Mouse (Mus musculus): Measurements from ENCODE around the gene Ubxn4.
"Not testable (repeated sequence)": the region's sequence is repeated elsewhere in the genome, so short reads cannot be mapped to it uniquely, and the experiment has no call there.

Gene Ubxn4

GRCm38 (mm10) chr1:128243627-128243995 is at the start of gene Ubxn4:
Gene Ubxn4 (plus strand): TSS chr1:128243964.
- no peak for DNase-seq

- DNase-seq: peak in 1 of 2 experiments; percentile 8
These were observed 49.8 kb upstream of the Ubxn4 start for GRCm38 (mm10) chr1:128194011-128194410.

GRCm38 (mm10) chr1:128197353-128197752 is 46.4 kb upstream of the Ubxn4 start:
- no peak for DNase-seq

- DNase-seq: no peak
These were observed 30.5 kb upstream of the Ubxn4 start for GRCm38 (mm10) chr1:128213261-128213660.

DNA sequence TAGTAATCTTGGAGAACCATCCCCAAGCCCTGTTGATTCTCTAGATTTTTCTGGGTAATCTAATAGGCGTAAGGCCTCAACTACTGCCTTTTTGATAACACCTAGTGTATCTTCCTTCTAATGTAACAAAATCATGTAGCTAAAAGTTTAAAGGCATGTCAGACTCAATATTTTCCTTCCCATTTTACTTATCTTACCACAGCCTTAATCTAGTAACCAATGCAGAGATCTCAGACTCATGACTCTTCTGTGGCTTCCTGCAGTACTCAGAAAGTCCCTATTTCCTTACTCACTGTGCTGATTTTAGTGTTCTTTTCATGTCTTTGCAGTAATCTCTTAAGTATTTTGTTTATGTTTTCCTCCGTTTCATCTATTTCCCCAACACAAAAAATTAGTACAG is 21.9 kb upstream of the Ubxn4 start:
- DNase-seq: no peak

GRCm38 (mm10) chr1:128223304-128223703 is 20.5 kb upstream of the Ubxn4 start:
- DNase-seq: no peak

DNA sequence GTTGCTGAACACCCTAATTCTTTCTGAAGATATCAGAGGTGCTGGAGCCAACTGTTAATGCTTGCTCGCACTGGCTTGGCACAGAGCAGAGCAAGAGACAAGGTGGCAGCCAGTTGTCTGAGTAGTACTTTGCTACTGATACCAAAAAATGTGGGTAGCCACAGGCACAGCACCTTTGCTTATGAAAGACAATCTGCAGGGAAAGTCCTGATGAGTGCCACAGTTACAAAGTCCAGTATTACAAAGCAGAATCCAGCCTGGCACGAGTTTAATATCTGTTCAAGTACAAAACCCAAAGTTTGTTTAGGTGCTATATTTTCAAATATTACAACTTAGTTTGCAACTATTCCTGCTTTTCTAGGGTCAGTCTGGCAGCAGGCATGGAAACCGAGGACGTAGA is 8.6 kb upstream of the Ubxn4 start:
- DNase-seq: no peak

DNA sequence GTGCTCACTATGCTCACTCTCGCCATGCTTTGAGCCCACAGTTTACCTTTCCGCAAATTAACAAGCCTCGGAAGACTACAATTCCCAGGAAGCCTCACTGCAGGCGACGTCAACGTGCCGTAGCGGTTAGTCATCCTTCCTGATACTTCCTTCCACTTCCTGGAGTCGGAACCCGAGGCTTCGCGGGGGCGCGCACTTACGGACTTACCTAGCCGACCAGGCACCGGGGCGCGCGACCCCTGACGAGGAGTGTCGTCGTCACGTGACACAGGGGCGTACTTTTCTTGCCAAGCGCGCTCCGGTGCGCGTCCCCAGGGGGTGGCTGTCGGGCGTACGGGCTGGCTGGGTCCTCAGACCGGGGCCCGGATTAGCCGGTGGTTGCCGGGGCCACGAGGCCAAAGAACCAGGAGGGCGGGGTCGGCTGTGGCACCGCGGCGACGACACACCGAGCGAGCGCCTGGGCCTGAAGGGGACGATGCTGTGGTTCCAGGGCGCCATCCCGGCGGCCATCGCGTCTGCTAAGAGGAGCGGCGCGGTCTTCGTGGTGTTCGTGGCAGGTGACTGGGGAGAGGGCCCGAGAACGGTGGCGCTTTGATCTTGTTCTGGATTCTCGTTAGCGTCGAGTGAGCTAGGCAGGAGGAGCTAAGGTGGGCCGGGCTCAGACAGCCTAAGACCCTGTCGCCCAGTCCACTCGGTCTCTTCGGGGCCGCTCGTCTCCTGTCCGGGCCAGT is 397 bp downstream of the Ubxn4 start:
- peak; percentile 97 to 98 for DNase-seq

GRCm38 (mm10) chr1:128244727-128245355 is 1.1 kb downstream of the Ubxn4 start:
- peak in 1 of 2 experiments; percentile 25 for DNase-seq

DNA sequence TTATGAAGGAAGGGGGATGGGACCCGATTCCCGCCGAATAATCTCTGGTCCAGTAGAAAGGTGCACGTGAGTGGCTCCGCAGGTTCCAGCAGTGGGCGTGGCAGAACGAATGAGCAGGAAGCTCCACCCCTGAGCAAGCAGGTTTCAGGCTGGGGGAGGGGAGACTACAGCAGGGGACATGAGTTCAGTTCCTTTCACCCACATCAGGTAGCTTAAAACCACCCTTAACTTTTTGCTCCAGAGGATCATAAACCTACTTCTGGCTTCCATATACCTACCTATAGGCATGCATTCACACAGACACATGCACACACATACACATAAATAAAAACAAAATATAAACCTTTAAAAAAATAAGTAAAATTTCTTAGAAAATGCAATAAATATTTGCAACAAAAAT is 23.3 kb downstream of the Ubxn4 start:
- DNase-seq: not testable (repeated sequence)

DNA sequence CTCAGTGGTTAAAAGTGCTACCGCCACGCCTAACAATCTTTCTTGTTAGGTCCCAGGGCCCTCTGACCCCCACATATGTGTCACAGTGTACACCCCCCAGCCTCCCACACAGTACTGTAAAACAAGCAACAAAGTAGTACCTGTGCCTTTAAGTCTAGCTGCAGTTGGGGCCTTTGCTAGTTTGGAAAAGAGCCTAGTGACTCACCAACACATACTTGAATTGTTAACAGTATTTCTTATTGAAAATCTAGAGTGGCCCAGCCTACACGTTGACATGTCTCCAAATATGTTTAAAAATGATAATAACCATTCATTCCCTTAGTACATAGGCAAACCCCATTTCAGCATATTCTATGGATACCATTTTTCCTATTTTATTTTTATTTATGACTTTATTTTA is 27.0 kb downstream of the Ubxn4 start:
- no peak for DNase-seq

- DNase-seq: no peak
These were observed 32.1 kb downstream of the Ubxn4 start for GRCm38 (mm10) chr1:128275908-128276307.

DNA sequence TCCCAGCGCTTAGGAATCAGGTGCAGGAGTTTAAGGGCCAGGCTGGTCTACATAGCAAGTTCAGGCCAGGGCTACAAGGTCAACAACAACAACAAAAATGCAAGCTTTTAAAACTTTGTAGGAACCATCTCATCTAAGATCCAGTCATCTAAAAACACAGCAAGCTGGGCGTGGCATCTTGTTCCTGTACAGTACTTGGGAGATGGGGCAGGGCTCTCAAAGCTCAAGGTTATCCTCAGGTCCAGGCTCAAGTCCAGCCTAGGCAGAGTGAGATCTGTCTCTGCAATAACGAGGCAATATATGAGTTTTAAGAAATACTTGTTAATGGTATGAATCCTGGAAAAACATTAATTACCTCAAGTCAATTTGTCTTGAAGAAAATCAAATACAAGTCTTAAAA is 34.8 kb downstream of the Ubxn4 start:
- no peak for DNase-seq

DNA sequence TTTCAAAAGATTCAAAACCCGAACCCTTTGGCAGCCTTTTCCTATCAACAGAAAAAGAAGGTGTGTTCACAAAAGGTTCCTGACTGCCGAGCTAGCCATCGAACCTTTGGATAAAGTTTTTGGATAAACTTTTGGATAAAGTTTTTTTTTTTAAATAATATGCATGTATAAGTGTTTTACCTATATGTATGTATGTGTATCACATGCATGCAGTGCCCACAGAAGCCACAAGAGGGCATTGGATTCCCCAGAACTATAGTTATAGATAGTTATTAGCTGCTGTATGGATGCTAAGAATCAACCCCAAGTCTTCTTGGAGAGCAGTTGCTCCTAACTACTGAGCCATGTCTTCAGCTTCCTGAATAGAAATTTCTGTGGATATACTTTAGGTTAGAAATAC is 38.0 kb downstream of the Ubxn4 start:
- no peak for DNase-seq

GRCm38 (mm10) chr1:128282924-128283323 is 39.2 kb downstream of the Ubxn4 start:
- DNase-seq: no peak

- DNase-seq: no peak
These were observed 40.5 kb downstream of the Ubxn4 start for GRCm38 (mm10) chr1:128284157-128284690.

GRCm38 (mm10) chr1:128285136-128285535 is 41.4 kb downstream of the Ubxn4 start:
- DNase-seq: no peak

- DNase-seq: no peak
These were observed 46.5 kb downstream of the Ubxn4 start for GRCm38 (mm10) chr1:128290295-128290694.

GRCm38 (mm10) chr1:128293524-128293923 is 49.8 kb downstream of the Ubxn4 start:
- no peak for DNase-seq

- no peak for DNase-seq
These were observed 51.5 kb downstream of the Ubxn4 start for GRCm38 (mm10) chr1:128295296-128295695.

- no peak for DNase-seq
These were observed 52.2 kb downstream of the Ubxn4 start for GRCm38 (mm10) chr1:128295717-128296528.

DNA sequence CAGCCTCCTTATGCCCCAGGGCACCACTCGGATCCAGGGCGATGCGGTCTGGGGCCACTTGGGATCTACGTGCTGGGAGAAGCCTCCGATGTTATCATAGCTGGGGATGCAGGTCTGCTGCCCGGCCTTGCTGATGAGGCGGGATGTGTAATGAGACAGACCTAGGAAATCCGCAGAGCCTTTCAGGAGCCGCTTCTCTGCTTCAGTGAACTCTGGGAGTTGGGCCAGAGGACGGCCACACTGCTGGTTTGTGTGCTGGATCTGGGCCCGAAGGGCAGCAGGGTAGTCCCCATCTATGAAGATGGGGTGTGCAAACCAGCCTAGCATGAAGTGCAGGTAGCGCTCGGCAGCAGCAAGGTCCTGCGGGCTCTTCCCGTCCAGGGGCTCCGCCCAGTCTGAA is 60.1 kb downstream of the Ubxn4 start:
- no peak for DNase-seq

- DNase-seq: no peak
These were observed 65.3 kb downstream of the Ubxn4 start for GRCm38 (mm10) chr1:128309043-128309442.

GRCm38 (mm10) chr1:128314665-128315064 is 70.9 kb downstream of the Ubxn4 start:
- DNase-seq: no peak

Data from lung, adult 18-20 months (tissue).